Mouse (Mus musculus): ENCODE data around the gene Emcn.

Emcn gene

GRCm38 (mm10) chr3:137340938-137341337 lies at the start of gene Emcn:
Emcn (plus strand) TSS chr3:137341067.
- no peak for DNase-seq (ENCODE audit: low read depth, low spot score)

GRCm38 (mm10) chr3:137293174-137293591 lies 47.7 kb upstream of the Emcn start:
- DNase-seq (ENCODE audit: low read depth, low spot score) = peak; percentile 90

- no peak for DNase-seq (ENCODE audit: low read depth, low spot score)
Measured at GRCm38 (mm10) chr3:137298230-137298629, 42.6 kb upstream of the Emcn start.

- no peak for DNase-seq (ENCODE audit: low read depth, low spot score)
Measured at GRCm38 (mm10) chr3:137300210-137300609, 40.7 kb upstream of the Emcn start.

- no peak for DNase-seq (ENCODE audit: low read depth, low spot score)
Measured at GRCm38 (mm10) chr3:137301195-137301594, 39.7 kb upstream of the Emcn start.

GRCm38 (mm10) chr3:137302804-137303203 lies 38.1 kb upstream of the Emcn start:
- DNase-seq (ENCODE audit: low read depth, low spot score) = no peak

- DNase-seq (ENCODE audit: low read depth, low spot score) = no peak
Measured at GRCm38 (mm10) chr3:137309959-137310358, 30.9 kb upstream of the Emcn start.

GRCm38 (mm10) chr3:137312540-137312939 lies 28.3 kb upstream of the Emcn start:
- no peak for DNase-seq (ENCODE audit: low read depth, low spot score)

- no peak for DNase-seq (ENCODE audit: low read depth, low spot score)
Measured at GRCm38 (mm10) chr3:137313775-137314362, 27.0 kb upstream of the Emcn start.

- DNase-seq (ENCODE audit: low read depth, low spot score) = no peak
Measured at GRCm38 (mm10) chr3:137318371-137318770, 22.5 kb upstream of the Emcn start.

GRCm38 (mm10) chr3:137319950-137320349 lies 20.9 kb upstream of the Emcn start:
- peak; percentile 33 for DNase-seq (ENCODE audit: low read depth, low spot score)

GRCm38 (mm10) chr3:137322304-137322703 lies 18.6 kb upstream of the Emcn start:
- no peak for DNase-seq (ENCODE audit: low read depth, low spot score)

GRCm38 (mm10) chr3:137329898-137330297 lies 11.0 kb upstream of the Emcn start:
- DNase-seq (ENCODE audit: low read depth, low spot score) = no peak

GRCm38 (mm10) chr3:137330950-137331349 lies 9.9 kb upstream of the Emcn start:
- peak; percentile 43 for DNase-seq (ENCODE audit: low read depth, low spot score)

GRCm38 (mm10) chr3:137332531-137332930 lies 8.3 kb upstream of the Emcn start:
- DNase-seq (ENCODE audit: low read depth, low spot score) = peak; percentile 76

- DNase-seq (ENCODE audit: low read depth, low spot score) = no peak
Measured at GRCm38 (mm10) chr3:137335957-137336356, 4.9 kb upstream of the Emcn start.

GRCm38 (mm10) chr3:137343446-137343845 lies 2.6 kb downstream of the Emcn start:
- DNase-seq (ENCODE audit: low read depth, low spot score) = no peak

GRCm38 (mm10) chr3:137351882-137352281 lies 11.0 kb downstream of the Emcn start:
- DNase-seq (ENCODE audit: low read depth, low spot score) = no peak

- no peak for DNase-seq (ENCODE audit: low read depth, low spot score)
Measured at GRCm38 (mm10) chr3:137356697-137357096, 15.8 kb downstream of the Emcn start.

- no peak for DNase-seq (ENCODE audit: low read depth, low spot score)
Measured at GRCm38 (mm10) chr3:137367123-137367825, 26.4 kb downstream of the Emcn start.

- no peak for DNase-seq (ENCODE audit: low read depth, low spot score)
Measured at GRCm38 (mm10) chr3:137367826-137368325, 27.0 kb downstream of the Emcn start.

- no peak for DNase-seq (ENCODE audit: low read depth, low spot score)
Measured at GRCm38 (mm10) chr3:137372854-137373253, 32.0 kb downstream of the Emcn start.

- DNase-seq (ENCODE audit: low read depth, low spot score) = no peak
Measured at GRCm38 (mm10) chr3:137382311-137382710, 41.4 kb downstream of the Emcn start.
